Mouse (Mus musculus) spleen, postnatal 0 days (tissue): ENCODE data around the gene Gpr19. TPM values are rescaled to one million over a fixed set of nuclear protein-coding genes. Genes with fewer than 3 reads are reported as not detected.

Experiments used
- polyA plus RNA-seq: library from polyadenylated mRNA; unstranded; fragments of >200 nt; fragmentation: Nextera tagmentation; extraction: Ambion mirVana; gene quantifications from 2 replicates; pipeline ENCODE4 v1.2.1, GENCODE M21; 2015

Gene Gpr19
- polyA plus RNA-seq: 7.8 and 8.6 TPM in 2 replicates

DNA sequence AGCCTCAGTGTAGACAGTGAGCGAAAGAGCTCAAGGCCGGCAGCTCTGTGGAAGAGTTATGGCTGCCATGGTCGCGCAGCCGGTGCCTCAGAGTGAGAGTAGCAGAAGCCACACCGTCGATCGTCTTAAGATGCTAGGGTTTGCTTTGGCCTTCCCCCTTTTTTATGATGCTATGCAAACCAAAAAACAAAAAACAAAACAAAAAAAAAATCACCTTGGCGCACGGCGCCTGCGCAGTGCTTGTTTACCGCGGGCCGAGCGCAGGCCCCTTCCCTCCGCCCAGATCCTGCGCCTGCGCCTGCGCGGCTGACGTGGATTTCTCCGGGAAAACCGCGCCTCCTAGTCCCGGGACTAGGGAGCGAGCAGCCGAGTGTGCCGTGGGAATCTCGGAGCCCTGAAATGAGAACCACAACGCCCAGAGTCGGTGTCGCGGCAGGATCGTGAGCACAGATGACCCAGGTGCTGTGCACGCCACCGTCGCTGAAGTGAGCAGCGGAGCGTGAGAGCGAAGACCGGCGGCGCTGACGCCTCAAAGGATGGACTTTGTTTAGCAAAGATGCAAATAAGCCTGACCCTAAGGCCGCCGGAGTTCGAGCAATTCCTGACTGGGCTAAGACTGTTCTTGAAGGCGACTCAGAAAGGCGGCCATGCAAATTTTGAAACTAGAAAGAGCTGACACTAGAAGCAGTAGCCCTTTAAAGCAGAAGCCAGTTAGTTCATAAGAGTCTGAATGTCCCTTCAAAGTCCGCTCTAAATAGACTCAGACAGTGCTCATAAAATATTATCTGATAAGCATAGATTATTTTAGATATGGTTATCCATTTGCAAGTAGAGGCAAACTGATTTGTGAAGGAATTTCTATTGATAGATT, at the start of gene Gpr19:
Gpr19 (minus strand) TSS at position 484 of the 871 bp plus-strand sequence.

DNA sequence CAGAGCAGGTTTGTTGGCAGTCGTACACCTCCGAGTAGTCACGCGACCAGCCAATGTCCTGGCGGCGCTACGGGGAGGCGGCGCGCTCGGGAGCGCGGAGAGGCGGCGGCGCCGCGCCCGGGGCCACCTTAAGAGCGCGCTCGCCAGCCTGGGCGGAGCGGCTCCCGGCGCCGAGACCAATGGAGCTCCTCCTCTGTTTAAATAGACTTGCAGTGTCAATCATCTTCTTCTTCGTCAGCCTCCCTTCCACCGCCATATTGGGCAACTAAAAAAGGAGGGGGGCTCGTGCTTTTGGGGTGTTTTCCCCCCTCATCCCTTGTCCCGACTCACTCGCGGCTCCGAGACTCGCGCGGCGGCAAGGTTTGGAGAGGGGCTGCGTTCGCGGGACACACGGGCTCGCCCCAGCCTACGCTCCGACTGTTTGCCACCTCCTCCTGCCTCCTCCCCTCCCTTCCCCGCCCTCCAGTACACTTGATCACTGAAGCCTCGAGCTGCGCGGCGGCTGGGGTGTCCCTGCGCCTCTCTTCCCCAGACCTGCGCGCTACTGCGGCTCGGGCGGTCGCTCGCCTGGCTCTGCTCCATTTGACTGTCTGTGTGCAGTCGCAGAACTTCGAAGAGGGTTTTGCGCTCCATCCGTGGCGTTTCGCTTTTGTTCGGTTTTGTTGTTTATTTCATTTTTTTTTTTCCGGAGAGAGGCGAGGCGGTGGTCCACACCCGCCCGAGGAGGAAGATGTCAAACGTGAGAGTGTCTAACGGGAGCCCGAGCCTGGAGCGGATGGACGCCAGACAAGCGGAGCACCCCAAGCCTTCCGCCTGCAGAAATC, 22.0 kb upstream of the Gpr19 start, which contains the start of gene Cdkn1b:
Cdkn1b (plus strand) TSS at position 212 of the 824 bp plus-strand sequence.

DNA sequence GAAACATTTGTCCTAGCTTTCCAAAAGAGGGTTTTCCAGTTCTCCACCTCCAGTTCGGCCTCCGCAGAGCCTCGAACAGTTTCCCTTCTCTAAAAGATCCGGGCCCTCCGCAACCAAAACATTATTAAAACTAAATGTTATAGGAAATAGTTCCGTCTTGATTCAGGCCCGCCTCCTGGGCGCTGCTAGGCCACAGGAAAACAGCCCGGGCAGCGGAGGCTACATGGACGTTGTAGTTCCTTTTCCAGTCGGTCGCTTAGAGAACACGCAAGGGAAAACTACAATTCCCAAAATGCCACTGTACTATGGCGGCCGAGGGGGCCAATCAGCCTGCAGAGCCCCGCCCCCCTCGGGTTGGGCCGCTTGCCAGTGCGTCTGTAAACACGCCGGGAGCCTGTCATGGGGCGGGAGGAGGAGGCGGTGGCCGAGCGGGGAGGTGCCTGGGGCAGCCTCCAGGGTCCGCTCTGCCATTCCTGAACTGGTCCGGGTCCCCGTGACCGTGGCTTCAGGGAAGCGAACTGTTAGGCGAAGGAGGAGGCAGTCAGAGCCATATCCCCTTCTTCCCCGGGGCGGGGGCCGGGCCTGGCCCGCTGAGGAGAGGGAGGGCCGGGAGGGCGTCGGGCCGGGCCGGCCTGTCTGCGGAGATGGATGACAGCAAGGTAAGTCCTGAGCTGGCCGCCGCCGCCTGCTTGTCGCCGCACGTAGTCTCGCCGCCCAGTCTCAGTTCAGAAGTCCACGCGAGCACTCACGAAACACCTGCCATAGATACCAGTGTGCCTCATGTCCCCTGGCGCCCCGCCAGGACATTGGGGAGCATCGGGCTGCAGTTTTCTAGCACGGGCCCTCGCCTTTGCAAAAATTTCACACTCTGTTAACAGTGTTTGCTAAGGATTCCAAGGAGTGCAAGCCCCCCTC, 68.3 kb downstream of the Gpr19 start, which contains the start of gene Crebl2:
Crebl2 (plus strand) TSS at position 369 of the 915 bp plus-strand sequence.

Other genes starting within 250 kb of the Gpr19 start
- 4.0 and 4.6 TPM in 2 replicates for gene Dusp16, start 106.0 kb downstream of the Gpr19 start, polyA plus RNA-seq
- gene Crebl2, start 68.4 kb downstream of the Gpr19 start, polyA plus RNA-seq: 5.0 and 5.1 TPM in 2 replicates
- 29.2 and 31.5 TPM in 2 replicates for gene Cdkn1b, start 21.8 kb upstream of the Gpr19 start, polyA plus RNA-seq
- 4.4 and 4.6 TPM in 2 replicates for gene Apold1, start 83.1 kb upstream of the Gpr19 start, polyA plus RNA-seq
- 64.8 and 65.5 TPM in 2 replicates for gene Ddx47, start 113.0 kb upstream of the Gpr19 start, polyA plus RNA-seq
- 1.1 and 1.2 TPM in 2 replicates for gene Gprc5a, start 167.1 kb upstream of the Gpr19 start, polyA plus RNA-seq
- gene Gprc5d, start 219.7 kb upstream of the Gpr19 start, polyA plus RNA-seq: 0.22 and 0.24 TPM in 2 replicates